Mouse (Mus musculus) megakaryocyte, embryonic 14.5 days (primary cell): ENCODE data around the gene Gab1.

Experiments used
- FLI1 ChIP-seq: IDR thresholded peaks from 2 replicates; pipeline ENCODE4 v1.6.1; 2012; ENCODE audit warnings: low read length, inconsistent platforms, mixed read lengths
- GATA1 ChIP-seq: IDR thresholded peaks from 3 replicates; pipeline ENCODE4 v1.6.1; 2012; ENCODE audit warnings: mixed read lengths, low read length, inconsistent platforms, borderline replicate concordance

DNA sequence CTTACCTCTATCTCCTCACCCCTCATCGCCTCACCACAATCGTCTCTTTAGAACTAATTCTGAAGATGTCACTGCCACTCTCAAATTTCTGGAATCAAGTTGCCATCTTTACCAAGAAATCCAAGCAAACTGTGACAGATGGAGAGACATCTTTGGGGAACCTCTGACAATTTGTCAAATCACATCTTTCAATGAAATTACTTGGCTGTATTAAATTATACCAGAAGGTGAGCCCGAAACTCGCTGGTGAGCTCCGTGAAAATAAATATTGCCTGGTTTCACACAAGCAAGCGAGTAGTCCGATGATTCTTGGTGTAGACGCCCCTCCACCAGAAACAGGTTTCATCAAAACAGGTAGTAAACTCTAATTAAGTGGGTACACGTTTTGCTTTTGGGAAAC is 2.2 kb downstream of the Gab1 start:
- TF ChIP-seq GATA1 (no peak), FLI1 (no peak)
